Mouse (Mus musculus): Measurements from ENCODE around the gene Npas2. TPM values are rescaled to one million over a fixed set of nuclear protein-coding genes. Genes with fewer than 3 reads are reported as not detected.

Npas2 gene
- polyA plus RNA-seq, 1 experiment from 2014 or later: 0.22 TPM

GRCm38 (mm10) chr1:39260183-39260978, 66.8 kb downstream of the Npas2 start:
- no peak for ATAC-seq (ENCODE audit: low FRiP score)
- Histone ChIP-seq H3K4me2 (no peak overlapping the region), H3K9me3 (no peaks in the 10 kb centered on the region), H3K9ac (no peak overlapping the region), H3K27ac (no peak overlapping the region), H3K27me3 (no peaks in the 10 kb centered on the region), H3K4me3 (replicated peaks) (no peak overlapping the region), H3K36me3 (replicated peaks) (no peaks in the 10 kb centered on the region), H3K4me1 (no peaks in the 10 kb centered on the region)
- WGBS: 89% methylated on average over 8 of the region's 8 CpGs

- Histone ChIP-seq H3K4me3 (replicated peaks) (no peak overlapping the region), H3K36me3 (replicated peaks) (no peaks in the 10 kb centered on the region), H3K9ac (no peak overlapping the region), H3K27me3 (no peaks in the 10 kb centered on the region), H3K4me2 (no peak overlapping the region), H3K9me3 (no peaks in the 10 kb centered on the region), H3K27ac (peak overlapping the region; percentile 56), H3K4me1 (peaks cover 10% of the 10 kb centered on the region)
- WGBS: 44% methylated on average over 9 of the region's 9 CpGs
- ATAC-seq (ENCODE audit: low FRiP score): peak; percentile 70
These were observed 73.4 kb downstream of the Npas2 start for GRCm38 (mm10) chr1:39266843-39267512.

GRCm38 (mm10) chr1:39272976-39273375, 79.4 kb downstream of the Npas2 start:
- H3K9me3 ChIP-seq: no peaks in the 10 kb centered on the region
- WGBS: 88% methylated on average over 6 of the region's 6 CpGs
- H3K27ac ChIP-seq: no peak overlapping the region
- no peak overlapping the region for H3K4me2 ChIP-seq
- H3K4me1 ChIP-seq: 0 out of 2 replicates have a peak, but pooled peaks cover under 1% of the 10 kb centered on the region
- H3K27me3 ChIP-seq: no peaks in the 10 kb centered on the region
- no peak overlapping the region for H3K4me3 ChIP-seq (replicated peaks)
- H3K36me3 ChIP-seq (replicated peaks): no peaks in the 10 kb centered on the region
- ATAC-seq (ENCODE audit: low FRiP score): no peak
- no peak overlapping the region for H3K9ac ChIP-seq

GRCm38 (mm10) chr1:39280391-39280790, 86.9 kb downstream of the Npas2 start:
- H3K9ac ChIP-seq: no peak overlapping the region
- H3K4me2 ChIP-seq: no peak overlapping the region
- H3K27ac ChIP-seq: no peak overlapping the region
- H3K4me1 ChIP-seq: peaks cover 3% of the 10 kb centered on the region; the same call in 1 of the 2 replicates
- no peaks in the 10 kb centered on the region for H3K27me3 ChIP-seq
- no peaks in the 10 kb centered on the region for H3K36me3 ChIP-seq (replicated peaks)
- no peak overlapping the region for H3K4me3 ChIP-seq (replicated peaks)
- ATAC-seq (ENCODE audit: low FRiP score): no peak
- 91% methylated on average over 7 of the region's 7 CpGs for WGBS
- H3K9me3 ChIP-seq: no peaks in the 10 kb centered on the region

GRCm38 (mm10) chr1:39280989-39281875, 87.7 kb downstream of the Npas2 start:
- no peak overlapping the region for H3K4me3 ChIP-seq (replicated peaks)
- no peak overlapping the region for H3K4me2 ChIP-seq
- peaks cover 3% of the 10 kb centered on the region; the same call in 1 of the 2 replicates for H3K4me1 ChIP-seq
- no peaks in the 10 kb centered on the region for H3K9me3 ChIP-seq
- 72% methylated on average over 15 of the region's 15 CpGs for WGBS
- H3K9ac ChIP-seq: no peak overlapping the region
- ATAC-seq (ENCODE audit: low FRiP score): no peak
- H3K36me3 ChIP-seq (replicated peaks): no peaks in the 10 kb centered on the region
- H3K27me3 ChIP-seq: no peaks in the 10 kb centered on the region
- H3K27ac ChIP-seq: no peak overlapping the region

GRCm38 (mm10) chr1:39281888-39282287, 88.4 kb downstream of the Npas2 start:
- H3K9me3 ChIP-seq: no peaks in the 10 kb centered on the region

GRCm38 (mm10) chr1:39283323-39283722, 89.8 kb downstream of the Npas2 start:
- H3K4me2 ChIP-seq: no peak overlapping the region
- WGBS: 91% methylated on average over 7 of the region's 7 CpGs
- no peak overlapping the region for H3K4me3 ChIP-seq (replicated peaks)
- H3K9me3 ChIP-seq: no peaks in the 10 kb centered on the region
- no peak overlapping the region for H3K9ac ChIP-seq
- no peak for ATAC-seq (ENCODE audit: low FRiP score)
- no peak overlapping the region for H3K27ac ChIP-seq
- H3K27me3 ChIP-seq: no peaks in the 10 kb centered on the region
- no peaks in the 10 kb centered on the region for H3K36me3 ChIP-seq (replicated peaks)
- H3K4me1 ChIP-seq: peaks cover 3% of the 10 kb centered on the region; the same call in 1 of the 2 replicates

More at GRCm38 (mm10) chr1:39281888-39282287, 88.4 kb downstream of the Npas2 start:
- WGBS: 92% methylated on average over 5 of the region's 5 CpGs
- H3K4me3 ChIP-seq (replicated peaks): no peak overlapping the region
- no peak overlapping the region for H3K9ac ChIP-seq
- ATAC-seq (ENCODE audit: low FRiP score): no peak
- H3K4me1 ChIP-seq: peaks cover 3% of the 10 kb centered on the region; the same call in 1 of the 2 replicates
- H3K4me2 ChIP-seq: no peak overlapping the region
- H3K36me3 ChIP-seq (replicated peaks): no peaks in the 10 kb centered on the region
- H3K27me3 ChIP-seq: no peaks in the 10 kb centered on the region
- no peak overlapping the region for H3K27ac ChIP-seq

- no peak for ATAC-seq (ENCODE audit: low FRiP score)
- 92% methylated on average over 16 of the region's 16 CpGs for WGBS
These were observed 91.3 kb downstream of the Npas2 start for GRCm38 (mm10) chr1:39284786-39285185.

GRCm38 (mm10) chr1:39287076-39287475, 93.5 kb downstream of the Npas2 start:
- H3K9me3 ChIP-seq: no peaks in the 10 kb centered on the region
- H3K4me3 ChIP-seq (replicated peaks): no peak overlapping the region
- H3K27me3 ChIP-seq: no peaks in the 10 kb centered on the region
- no peak for ATAC-seq (ENCODE audit: low FRiP score)
- no peak overlapping the region for H3K27ac ChIP-seq
- WGBS: 93% methylated on average over 9 of the region's 9 CpGs
- H3K9ac ChIP-seq: no peak overlapping the region
- no peaks in the 10 kb centered on the region for H3K36me3 ChIP-seq (replicated peaks)
- H3K4me1 ChIP-seq: no peaks in the 10 kb centered on the region
- no peak overlapping the region for H3K4me2 ChIP-seq

More at GRCm38 (mm10) chr1:39284786-39285185, 91.3 kb downstream of the Npas2 start:
- Histone ChIP-seq H3K27ac (no peak overlapping the region), H3K9ac (no peak overlapping the region), H3K27me3 (no peaks in the 10 kb centered on the region), H3K4me1 (peaks cover 3% of the 10 kb centered on the region; the same call in 1 of the 2 replicates), H3K4me3 (replicated peaks) (no peak overlapping the region), H3K4me2 (no peak overlapping the region), H3K36me3 (replicated peaks) (no peaks in the 10 kb centered on the region), H3K9me3 (no peaks in the 10 kb centered on the region)

- Histone ChIP-seq H3K4me1 (no peaks in the 10 kb centered on the region), H3K9me3 (no peaks in the 10 kb centered on the region), H3K9ac (no peak overlapping the region), H3K36me3 (replicated peaks) (no peaks in the 10 kb centered on the region), H3K27ac (no peak overlapping the region), H3K4me2 (no peak overlapping the region), H3K27me3 (no peaks in the 10 kb centered on the region), H3K4me3 (replicated peaks) (no peak overlapping the region)
- no peak for ATAC-seq (ENCODE audit: low FRiP score)
- 85% methylated on average over 4 of the region's 4 CpGs for WGBS
These were observed 94.3 kb downstream of the Npas2 start for GRCm38 (mm10) chr1:39287831-39288230.

GRCm38 (mm10) chr1:39288425-39288824, 94.9 kb downstream of the Npas2 start:
- no peak for ATAC-seq (ENCODE audit: low FRiP score)
- 72% methylated on average over 3 of the region's 3 CpGs for WGBS
- no peaks in the 10 kb centered on the region for H3K27me3 ChIP-seq

GRCm38 (mm10) chr1:39292001-39292400, 98.5 kb downstream of the Npas2 start:
- no peak for ATAC-seq (ENCODE audit: low FRiP score)
- Histone ChIP-seq H3K4me2 (no peak overlapping the region), H3K9ac (no peak overlapping the region), H3K27ac (no peak overlapping the region), H3K9me3 (no peaks in the 10 kb centered on the region), H3K36me3 (replicated peaks) (no peaks in the 10 kb centered on the region), H3K4me3 (replicated peaks) (no peak overlapping the region), H3K27me3 (no peaks in the 10 kb centered on the region), H3K4me1 (no peaks in the 10 kb centered on the region)
- 69% methylated on average over 3 of the region's 3 CpGs for WGBS

More at GRCm38 (mm10) chr1:39288425-39288824, 94.9 kb downstream of the Npas2 start:
- Histone ChIP-seq H3K4me2 (no peak overlapping the region), H3K36me3 (replicated peaks) (no peaks in the 10 kb centered on the region), H3K27ac (no peak overlapping the region), H3K9ac (no peak overlapping the region), H3K4me3 (replicated peaks) (no peak overlapping the region), H3K9me3 (no peaks in the 10 kb centered on the region), H3K4me1 (no peaks in the 10 kb centered on the region)

Measured in forebrain, embryonic 12.5 days (tissue).